Mouse (Mus musculus) stomach, postnatal 0 days (tissue): ENCODE measurements around the gene Rab11fip4.

Experiments used
- CTCF ChIP-seq: IDR thresholded peaks from 2 replicates; pipeline ENCODE4 v1.5.1; 2016; ENCODE audit warnings: antibody characterized with exemption, low read depth, mild to moderate bottlenecking, moderate library complexity
- EP300 ChIP-seq: optimal IDR thresholded peaks from 2 replicates; pipeline ENCODE3; 2016; ENCODE audit warnings: antibody characterized with exemption

GRCm38 (mm10) chr11:79725005-79725404 lies 134.0 kb downstream of the Rab11fip4 start:
- TF ChIP-seq CTCF (no peak), EP300 (no peak)
